Mouse (Mus musculus) liver, embryonic 12.5 days (tissue): ENCODE results near the gene Ccl7. TPM values are rescaled to one million over a fixed set of nuclear protein-coding genes. Genes with fewer than 3 reads are reported as not detected.

Experiments used
- ATAC-seq: fragments of 200-750 bp; cut with Nextera tagmentation; 2 replicates; pipeline ENCODE4 v1.8.0; 2017; ENCODE audit warnings: moderate number of reproducible peaks, mild to moderate bottlenecking, moderate library complexity
- H3K27ac ChIP-seq: fragments of 300-500 bp; sonication (generic); 2 replicates; pipeline ENCODE4 v1.5.1; 2016; ENCODE audit warnings: mild to moderate bottlenecking
- H3K27me3 ChIP-seq: fragments of 300-500 bp; sonication (generic); replicated peaks from 2 replicates; pipeline ENCODE4 v1.6.1; 2016; ENCODE audit warnings: mild to moderate bottlenecking, moderate library complexity
- H3K36me3 ChIP-seq: fragments of 300-500 bp; sonication (generic); 2 replicates; pipeline ENCODE4 v1.6.1; 2016; ENCODE audit warnings: mild to moderate bottlenecking, moderate library complexity
- H3K4me1 ChIP-seq: fragments of 300-500 bp; sonication (generic); 2 replicates; pipeline ENCODE4 v1.6.1; 2016
- H3K4me2 ChIP-seq: fragments of 300-500 bp; sonication (generic); 2 replicates; pipeline ENCODE4 v1.6.1; 2016; ENCODE audit warnings: mild to moderate bottlenecking, moderate library complexity
- H3K4me3 ChIP-seq: fragments of 300-500 bp; sonication (generic); 2 replicates; pipeline ENCODE4 v1.5.1; 2016; ENCODE audit warnings: mild to moderate bottlenecking, moderate library complexity
- H3K9ac ChIP-seq: fragments of 300-500 bp; sonication (generic); 2 replicates; pipeline ENCODE4 v1.6.1; 2016; ENCODE audit warnings: mild to moderate bottlenecking, moderate library complexity
- H3K9me3 ChIP-seq: fragments of 300-500 bp; sonication (generic); replicated peaks from 2 replicates; pipeline ENCODE4 v1.6.1; 2016; ENCODE audit warnings: mild to moderate bottlenecking, moderate library complexity
- WGBS: fragments of 180-500 bp; shearing (Covaris S2); methylation state at CpG from one replicate; pipeline ENCODE4 v1.1.7; 2016; ENCODE audit not compliant: insufficient replicate concordance; 5-methylcytosine and 5-hydroxymethylcytosine counted together
- polyA plus RNA-seq: library from polyadenylated mRNA; unstranded; fragments of >200 nt; fragmentation: Nextera tagmentation; extraction: Ambion mirVana; gene quantifications from 2 replicates; pipeline ENCODE4 v1.2.1, GENCODE M21; 2016

Gene Ccl7
- polyA plus RNA-seq: 0.62 and 0.68 TPM in 2 replicates

DNA sequence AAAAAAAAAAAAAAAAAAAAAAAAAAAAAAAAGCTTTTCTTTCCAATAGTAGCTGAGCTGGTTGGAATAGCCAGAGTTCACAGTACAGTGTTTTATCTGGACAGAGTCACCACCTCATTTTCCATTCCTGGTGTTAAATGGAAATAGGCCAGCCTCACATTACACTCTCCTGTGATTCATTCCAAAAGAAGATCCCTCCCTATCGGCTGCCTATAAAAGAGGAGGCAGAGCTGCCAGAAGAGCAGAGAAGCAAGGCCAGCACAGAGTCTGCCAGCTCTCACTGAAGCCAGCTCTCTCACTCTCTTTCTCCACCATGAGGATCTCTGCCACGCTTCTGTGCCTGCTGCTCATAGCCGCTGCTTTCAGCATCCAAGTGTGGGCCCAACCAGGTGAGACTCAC lies at the start of gene Ccl7:
Gene Ccl7 (plus strand): TSS at position 242 of the 400 bp plus-strand sequence.
- Histone ChIP-seq H3K4me1 (no peaks in the 10 kb centered on the region), H3K27me3 (no peaks in the 10 kb centered on the region), H3K36me3 (no peaks in the 10 kb centered on the region), H3K4me2 (no peak within 1 kb of the TSS), H3K27ac (no peak within 1 kb of the TSS), H3K4me3 (no peak within 1 kb of the TSS), H3K9me3 (no peaks in the 10 kb centered on the region), H3K9ac (no peak within 1 kb of the TSS)
- no peak for ATAC-seq
- 66% methylated on average over 3 of the region's 3 CpGs for WGBS

DNA sequence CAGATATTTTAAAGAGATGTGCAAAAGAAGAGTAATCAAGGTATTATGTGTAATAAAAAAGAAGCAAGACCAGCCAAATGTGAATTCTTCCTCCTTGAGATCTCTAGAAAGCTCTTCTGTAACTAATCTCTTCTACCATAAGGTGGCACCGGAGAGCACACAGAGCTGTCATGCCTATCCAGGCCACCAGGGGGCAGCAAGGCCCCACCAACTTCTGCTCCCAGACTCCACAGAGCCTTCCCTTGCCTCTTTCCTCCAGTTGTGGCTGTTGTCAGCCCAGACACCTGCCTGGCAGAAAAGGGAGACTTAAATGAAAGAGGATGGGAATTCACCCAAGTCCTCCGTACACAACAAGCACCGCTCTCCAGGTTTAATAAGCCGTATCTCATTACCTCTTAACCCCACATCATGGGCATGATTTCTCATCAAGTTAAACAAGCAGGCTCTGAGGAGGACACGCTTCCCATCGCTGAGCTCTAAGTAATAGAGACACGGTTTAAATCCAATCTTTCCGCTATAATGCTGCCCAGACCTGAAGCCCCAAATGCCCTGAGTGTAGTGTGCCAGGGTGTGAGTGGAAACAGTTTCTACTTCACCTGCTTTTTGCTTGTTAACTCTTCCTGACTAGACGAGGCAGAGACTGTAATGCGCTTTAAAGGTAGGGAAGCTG lies 49.2 kb upstream of the Ccl7 start:
- Histone ChIP-seq H3K36me3 (no peaks in the 10 kb centered on the region), H3K4me1 (no peaks in the 10 kb centered on the region), H3K4me2 (no peak overlapping the region), H3K4me3 (no peak overlapping the region), H3K27ac (no peak overlapping the region), H3K27me3 (no peaks in the 10 kb centered on the region), H3K9me3 (no peaks in the 10 kb centered on the region), H3K9ac (no peak overlapping the region)
- 56% methylated on average over 10 of the region's 10 CpGs for WGBS
- ATAC-seq: no peak

- Histone ChIP-seq H3K27me3 (no peaks in the 10 kb centered on the region), H3K4me1 (no peaks in the 10 kb centered on the region)
Observed at GRCm38 (mm10) chr11:81997085-81997484, 48.4 kb upstream of the Ccl7 start.

DNA sequence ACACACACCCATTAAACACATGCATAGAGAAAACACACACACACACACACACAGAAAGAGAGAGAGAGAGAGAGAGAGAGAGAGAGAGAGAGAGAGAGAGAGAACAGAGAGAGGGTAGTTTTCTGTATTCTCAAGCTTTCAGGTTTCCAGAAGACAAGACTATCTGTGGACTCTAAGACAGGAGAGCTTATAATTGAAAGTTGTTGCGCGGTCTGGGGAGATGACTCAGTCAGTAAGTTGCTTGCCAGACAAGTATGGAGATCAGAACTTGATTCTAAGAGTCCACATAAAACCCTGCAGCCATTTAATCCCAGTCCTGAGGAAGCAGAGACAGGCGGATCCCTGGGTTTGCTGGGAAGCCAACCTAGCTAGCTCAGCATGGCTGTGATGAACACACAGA lies 46.9 kb upstream of the Ccl7 start:
- no peak for ATAC-seq
- Histone ChIP-seq H3K27me3 (no peaks in the 10 kb centered on the region), H3K4me1 (no peaks in the 10 kb centered on the region), H3K27ac (no peak overlapping the region), H3K9me3 (no peaks in the 10 kb centered on the region), H3K4me3 (no peak overlapping the region), H3K36me3 (no peaks in the 10 kb centered on the region), H3K9ac (no peak overlapping the region), H3K4me2 (no peak overlapping the region)
- 62% methylated on average over 3 of the region's 3 CpGs for WGBS

More at GRCm38 (mm10) chr11:81997085-81997484, 48.4 kb upstream of the Ccl7 start:
- Histone ChIP-seq H3K36me3 (no peaks in the 10 kb centered on the region), H3K9me3 (no peaks in the 10 kb centered on the region), H3K27ac (no peak overlapping the region), H3K9ac (no peak overlapping the region), H3K4me3 (no peak overlapping the region), H3K4me2 (no peak overlapping the region)
- no peak for ATAC-seq
- WGBS: 61% methylated on average over 5 of the region's 5 CpGs

- no peaks in the 10 kb centered on the region for H3K36me3 ChIP-seq
- no peak for ATAC-seq
- no peak overlapping the region for H3K4me3 ChIP-seq
- no peak overlapping the region for H3K9ac ChIP-seq
- H3K4me1 ChIP-seq: no peaks in the 10 kb centered on the region
- H3K4me2 ChIP-seq: no peak overlapping the region
- no peaks in the 10 kb centered on the region for H3K27me3 ChIP-seq
- no peaks in the 10 kb centered on the region for H3K9me3 ChIP-seq
- WGBS: 61% methylated on average over 4 of the region's 4 CpGs
- no peak overlapping the region for H3K27ac ChIP-seq
Observed at GRCm38 (mm10) chr11:81999469-81999868, 46.0 kb upstream of the Ccl7 start.

GRCm38 (mm10) chr11:82000581-82000980 lies 44.9 kb upstream of the Ccl7 start:
- Histone ChIP-seq H3K27me3 (no peaks in the 10 kb centered on the region), H3K4me2 (no peak overlapping the region), H3K4me1 (no peaks in the 10 kb centered on the region), H3K9me3 (no peaks in the 10 kb centered on the region), H3K27ac (no peak overlapping the region), H3K36me3 (no peaks in the 10 kb centered on the region), H3K9ac (no peak overlapping the region), H3K4me3 (no peak overlapping the region)
- ATAC-seq: no peak
- WGBS: 48% methylated on average over 5 of the region's 5 CpGs

DNA sequence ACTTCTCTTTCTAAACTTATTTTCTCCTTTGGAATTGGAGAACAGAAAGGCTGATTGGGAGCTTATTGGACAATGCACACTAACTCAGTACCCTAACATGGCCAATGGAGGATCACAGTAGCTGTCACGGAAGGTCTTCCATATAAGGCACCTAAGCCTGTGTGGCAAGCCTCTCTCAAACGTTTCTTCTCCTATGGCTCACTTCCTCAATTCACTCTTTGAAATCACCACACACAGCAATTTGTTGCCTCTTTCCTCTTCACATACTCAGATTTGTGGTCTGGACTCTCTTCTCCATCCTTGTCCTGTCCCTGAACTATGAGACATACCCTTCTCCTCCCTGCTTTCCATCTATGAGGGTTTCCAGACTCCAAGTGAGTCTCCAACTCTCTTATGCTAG lies 40.7 kb upstream of the Ccl7 start:
- H3K4me1 ChIP-seq: no peaks in the 10 kb centered on the region
- no peak for ATAC-seq
- no peaks in the 10 kb centered on the region for H3K36me3 ChIP-seq
- H3K4me3 ChIP-seq: no peak overlapping the region
- no peak overlapping the region for H3K9ac ChIP-seq
- no peaks in the 10 kb centered on the region for H3K9me3 ChIP-seq
- H3K4me2 ChIP-seq: no peak overlapping the region
- H3K27me3 ChIP-seq: no peaks in the 10 kb centered on the region
- no peak overlapping the region for H3K27ac ChIP-seq
- 46% methylated on average over 2 of the region's 2 CpGs for WGBS

DNA sequence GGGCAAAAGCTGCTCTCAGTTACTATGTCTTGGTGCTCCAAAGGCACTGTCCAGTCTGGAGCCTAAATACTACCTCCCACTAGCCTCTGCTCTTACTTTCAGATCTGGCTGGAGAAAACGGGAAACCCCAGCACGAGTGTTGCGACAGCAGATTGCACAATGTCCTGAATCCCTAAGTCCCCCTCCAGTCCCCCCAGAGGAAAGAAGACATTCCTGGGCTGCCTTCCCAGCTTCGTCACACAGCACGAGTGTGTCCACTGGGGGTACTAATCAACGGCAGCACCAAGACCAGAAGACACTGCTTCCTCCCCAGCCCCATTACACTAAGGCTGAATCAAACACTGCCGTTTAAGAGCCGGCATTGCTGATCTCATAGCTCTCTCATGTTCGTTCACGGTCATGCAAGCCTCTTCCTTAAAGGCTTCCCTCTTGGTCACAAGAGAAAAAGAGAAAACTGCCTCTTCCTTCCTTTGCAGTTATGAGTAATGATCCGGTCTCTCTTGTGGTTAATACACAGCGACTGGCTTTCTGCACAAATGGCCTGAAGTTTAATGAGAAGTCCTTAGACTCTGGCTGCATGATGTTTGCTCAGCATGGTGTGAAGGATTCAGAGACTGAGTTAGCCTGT lies 38.6 kb upstream of the Ccl7 start:
- no peaks in the 10 kb centered on the region for H3K4me1 ChIP-seq
- H3K4me2 ChIP-seq: 0 out of 2 replicates have a peak overlapping the region, but pooled peaks have one; percentile 5
- no peak overlapping the region for H3K27ac ChIP-seq
- no peaks in the 10 kb centered on the region for H3K36me3 ChIP-seq
- H3K9ac ChIP-seq: no peak overlapping the region
- ATAC-seq: no peak
- no peaks in the 10 kb centered on the region for H3K27me3 ChIP-seq
- H3K9me3 ChIP-seq: no peaks in the 10 kb centered on the region
- no peak overlapping the region for H3K4me3 ChIP-seq
- WGBS: 27% methylated on average over 12 of the region's 12 CpGs

GRCm38 (mm10) chr11:82010115-82010514 lies 35.4 kb upstream of the Ccl7 start:
- Histone ChIP-seq H3K9ac (no peak overlapping the region), H3K27me3 (no peaks in the 10 kb centered on the region), H3K4me2 (no peak overlapping the region), H3K36me3 (no peaks in the 10 kb centered on the region), H3K27ac (no peak overlapping the region), H3K9me3 (no peaks in the 10 kb centered on the region), H3K4me3 (no peak overlapping the region), H3K4me1 (no peaks in the 10 kb centered on the region)
- WGBS: 73% methylated on average over 3 of the region's 3 CpGs
- ATAC-seq: no peak

DNA sequence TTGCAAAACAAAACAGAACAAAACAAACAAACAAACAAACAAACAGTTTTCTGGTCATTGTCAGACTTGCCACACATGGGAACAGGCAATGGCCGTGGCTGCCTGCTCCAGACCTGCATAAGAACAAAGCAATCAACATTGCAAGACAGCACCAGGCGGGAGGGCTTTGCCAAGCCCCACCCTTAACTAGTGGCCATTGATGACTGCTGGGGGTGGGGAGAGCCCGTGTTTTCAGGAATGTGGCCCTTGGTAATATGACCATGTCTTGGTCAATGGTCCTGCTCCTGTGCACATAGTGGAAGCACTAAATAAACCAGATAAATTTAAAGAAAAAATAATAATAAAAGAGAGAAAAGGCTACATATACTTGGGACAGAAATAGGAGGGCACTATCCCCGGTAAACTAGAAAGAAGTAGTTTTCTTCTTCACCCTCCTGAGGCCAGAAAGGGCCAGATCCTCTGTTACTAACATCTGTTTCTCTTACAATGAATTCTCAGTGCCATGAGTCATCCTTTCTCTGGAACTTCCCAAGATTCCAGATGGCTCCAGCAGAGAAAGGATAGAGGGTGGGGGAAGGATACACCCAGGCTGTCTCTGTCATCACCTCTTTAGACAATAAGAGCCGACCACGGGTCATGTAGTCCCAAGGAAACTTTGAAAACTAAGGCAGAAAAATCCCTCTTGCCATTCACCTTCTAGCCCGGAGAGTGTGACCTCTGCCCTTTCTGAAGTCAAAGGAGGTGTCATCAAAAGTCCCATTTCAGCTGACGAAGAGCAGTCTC lies 33.9 kb upstream of the Ccl7 start:
- H3K27ac ChIP-seq: no peak overlapping the region
- ATAC-seq: no peak
- H3K27me3 ChIP-seq: no peaks in the 10 kb centered on the region
- 53% methylated on average over 8 of the region's 8 CpGs for WGBS
- H3K36me3 ChIP-seq: no peaks in the 10 kb centered on the region
- H3K4me2 ChIP-seq: no peak overlapping the region
- H3K4me1 ChIP-seq: no peaks in the 10 kb centered on the region
- H3K9ac ChIP-seq: no peak overlapping the region
- H3K4me3 ChIP-seq: no peak overlapping the region
- H3K9me3 ChIP-seq: no peaks in the 10 kb centered on the region

DNA sequence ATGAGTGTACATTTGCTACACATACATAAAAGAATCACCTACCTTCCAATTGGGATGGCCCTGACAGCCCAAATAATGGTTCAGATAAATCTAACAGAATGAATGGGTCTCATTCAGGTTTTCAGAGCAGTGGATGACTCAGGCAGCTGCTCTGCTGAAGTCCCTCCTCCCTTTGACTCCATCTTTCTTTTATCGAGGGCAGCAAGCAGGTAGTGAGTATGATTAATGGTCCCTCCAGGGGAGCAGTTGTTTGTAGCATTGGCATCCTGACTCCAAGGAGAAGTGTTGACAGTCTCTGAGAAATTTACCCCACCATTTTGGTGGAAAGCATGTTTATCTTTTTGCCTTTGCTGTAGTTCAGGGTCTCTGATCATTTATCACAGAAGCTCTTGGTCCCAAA lies 31.8 kb upstream of the Ccl7 start:
- Histone ChIP-seq H3K27ac (no peak overlapping the region), H3K4me1 (no peaks in the 10 kb centered on the region), H3K9me3 (no peaks in the 10 kb centered on the region), H3K27me3 (no peaks in the 10 kb centered on the region), H3K4me2 (no peak overlapping the region), H3K9ac (no peak overlapping the region), H3K36me3 (no peaks in the 10 kb centered on the region), H3K4me3 (no peak overlapping the region)
- ATAC-seq: no peak
- 65% methylated on average over 1 of the region's 1 CpGs for WGBS

DNA sequence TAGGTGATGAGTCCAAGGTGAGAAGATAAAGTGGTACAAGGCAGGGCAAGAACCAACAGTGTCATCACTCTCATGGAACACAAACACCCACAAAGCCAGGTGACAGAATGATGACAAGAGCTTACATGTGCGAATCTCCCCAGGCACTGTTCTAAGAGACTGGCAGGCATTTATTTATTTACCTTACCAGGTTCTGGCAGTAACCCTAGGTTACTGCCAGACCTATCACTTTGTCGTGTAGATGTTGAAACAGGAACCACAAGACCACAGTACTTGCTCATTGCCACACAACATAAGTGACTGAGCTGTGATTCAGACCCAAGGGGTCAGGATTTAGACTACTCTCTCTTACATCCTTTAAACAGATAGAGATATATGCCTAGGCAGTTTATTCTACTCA lies 30.4 kb upstream of the Ccl7 start:
- H3K36me3 ChIP-seq: no peaks in the 10 kb centered on the region
- 31% methylated on average over 2 of the region's 2 CpGs for WGBS
- ATAC-seq: no peak
- no peak overlapping the region for H3K4me2 ChIP-seq
- no peaks in the 10 kb centered on the region for H3K9me3 ChIP-seq
- H3K4me3 ChIP-seq: no peak overlapping the region
- no peaks in the 10 kb centered on the region for H3K27me3 ChIP-seq
- H3K27ac ChIP-seq: no peak overlapping the region
- no peak overlapping the region for H3K9ac ChIP-seq
- no peaks in the 10 kb centered on the region for H3K4me1 ChIP-seq
